Mouse (Mus musculus): ENCODE measurements at regions not wholly inside any gene's neighbourhood (a gene's known extent, or its start where the extent isn't known, plus 50 kb on each side); places are given as distances from the start of the nearest gene placed in this dataset.

DNA sequence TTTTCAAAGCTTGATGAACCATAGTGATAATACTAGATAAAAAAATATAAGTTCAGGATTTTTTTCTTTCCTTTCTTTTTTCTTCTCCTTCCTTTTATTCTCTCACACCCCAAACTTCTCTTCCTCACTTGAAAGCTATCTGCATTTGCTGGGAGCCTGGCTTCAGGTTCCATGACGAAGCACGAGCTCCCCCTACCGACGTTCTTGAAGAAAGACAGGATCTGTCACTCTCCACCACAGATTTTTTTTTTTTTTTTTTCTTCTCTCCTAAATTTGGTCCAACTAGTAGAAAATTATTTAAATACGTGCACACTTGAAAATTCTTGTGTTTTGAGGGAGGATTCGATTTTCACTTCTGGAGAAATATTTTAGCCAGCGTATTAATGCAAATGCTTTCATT is 1377.8 kb upstream of the Gm7489 start:
- TF ChIP-seq EP300 (IDR thresholded peaks at IDR 0.05; ENCODE audit: low read depth) (no peak), CTCF (IDR thresholded peaks at IDR 0.05; ENCODE audit: low read depth) (peak; percentile 62)
